Mouse (Mus musculus): ENCODE data around the gene Gpatch4.

DNA sequence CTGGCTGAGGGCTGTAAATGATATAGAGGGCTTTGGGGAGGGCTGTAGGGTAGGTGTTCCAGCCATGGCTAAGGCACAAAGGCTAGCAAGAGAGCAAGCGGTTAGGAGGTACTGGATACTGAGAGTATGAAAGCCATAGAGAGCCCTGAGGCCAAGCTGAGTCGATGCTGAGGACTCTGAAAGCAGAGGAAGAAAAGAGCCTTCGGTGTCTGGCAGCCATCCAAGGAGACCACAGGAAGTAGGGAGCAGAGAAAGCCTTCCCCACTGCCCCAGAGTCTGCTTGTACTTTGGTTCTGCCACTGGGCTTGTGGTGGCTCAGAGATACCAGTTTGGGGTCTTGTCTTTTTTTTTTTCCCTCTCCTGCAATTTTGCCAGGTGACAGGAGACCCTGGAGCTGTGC is 57.3 kb downstream of the Gpatch4 start:
- TF ChIP-seq POLR2A (IDR thresholded peaks at IDR 0.05; ENCODE audit: control insufficient read depth in 1 of 2, insufficient read depth in 1 of 2, low read depth in 1 of 2, low read length in 2 of 2, poor library complexity in 1 of 2) (no peak), USF1 (IDR thresholded peaks at IDR 0.05; ENCODE audit: low read depth, low read length) (no peak), KAT2A (conservative IDR thresholded peaks at IDR 0.05; ENCODE audit: low read depth, low read length) (no peak), CHD2 (IDR thresholded peaks at IDR 0.05; ENCODE audit: low read length) (no peak), MXI1 (IDR thresholded peaks at IDR 0.05; ENCODE audit: low read depth, low read length) (no peak), POLR2AphosphoS2 (IDR thresholded peaks at IDR 0.05; ENCODE audit: low read length) (no peak), EP300 (IDR thresholded peaks at IDR 0.05; ENCODE audit: low read depth in 1 of 2, low read length in 2 of 2) (no peak), TCF12 (IDR thresholded peaks at IDR 0.05; ENCODE audit: low read depth, low read length) (no peak), SIN3A (IDR thresholded peaks at IDR 0.05; ENCODE audit: low read length) (no peak)
